Mouse (Mus musculus): ENCODE measurements around the gene Rnf152. TPM values are rescaled to one million over a fixed set of nuclear protein-coding genes. Genes with fewer than 3 reads are reported as not detected.

The Rnf152 gene
- polyA plus RNA-seq, 1 experiment from 2014 or later = 4.7 TPM

DNA sequence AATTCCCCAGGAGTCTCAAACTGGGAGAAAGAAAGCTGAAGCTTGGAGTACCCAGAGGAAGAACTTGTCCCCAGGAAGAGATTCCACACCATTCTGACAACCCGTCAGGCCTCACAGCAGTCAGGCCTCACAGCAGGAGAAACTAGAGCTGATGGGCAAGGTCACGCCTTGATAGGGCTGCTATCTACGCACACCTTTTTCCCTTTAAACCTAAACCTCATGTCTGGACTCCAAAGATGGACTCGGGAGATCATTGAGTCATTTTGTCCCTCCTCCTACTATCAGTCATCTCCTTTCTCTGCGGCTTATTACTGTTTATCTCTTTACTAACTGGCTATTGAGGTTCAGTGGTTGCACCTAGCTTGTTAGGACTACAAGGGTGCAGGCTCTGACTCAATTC, 96.3 kb downstream of the Rnf152 start:
- no peak overlapping the region for H3K4me2 ChIP-seq (replicated peaks)
- no peak overlapping the region for H3K4me3 ChIP-seq
- no peak overlapping the region for H3K27ac ChIP-seq (replicated peaks)
- H3K9me3 ChIP-seq = no peaks in the 10 kb centered on the region
- no peaks in the 10 kb centered on the region for H3K36me3 ChIP-seq
- no peaks in the 10 kb centered on the region for H3K4me1 ChIP-seq
- H3K9ac ChIP-seq (replicated peaks) = no peak overlapping the region
- H3K27me3 ChIP-seq = no peaks in the 10 kb centered on the region
- no peak for ATAC-seq (ENCODE audit: low FRiP score, low read depth)
- 81% methylated on average over 5 of the region's 5 CpGs for WGBS

DNA sequence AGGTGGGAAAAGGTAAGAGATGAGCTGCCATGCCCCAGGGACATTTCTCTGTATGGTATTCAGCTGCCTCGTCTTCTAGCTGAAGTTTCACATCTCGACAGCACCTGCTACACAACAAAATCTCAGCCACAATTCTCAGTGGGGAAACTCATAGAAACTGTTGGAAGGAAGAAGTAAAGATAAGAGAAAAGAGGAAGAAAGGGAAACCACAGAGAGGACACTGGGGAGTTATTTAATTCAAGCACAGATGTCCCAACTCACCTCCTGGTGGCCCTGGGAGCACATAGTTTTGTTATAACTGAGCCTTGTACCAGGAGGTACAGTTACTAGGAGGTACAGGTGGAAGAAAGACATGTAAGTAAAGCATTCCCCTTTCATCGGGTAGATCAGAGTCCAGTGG, 99.3 kb downstream of the Rnf152 start:
- no peak overlapping the region for H3K27ac ChIP-seq (replicated peaks)
- no peak overlapping the region for H3K4me3 ChIP-seq
- no peaks in the 10 kb centered on the region for H3K36me3 ChIP-seq
- WGBS = 90% methylated on average over 3 of the region's 3 CpGs
- no peaks in the 10 kb centered on the region for H3K27me3 ChIP-seq
- no peak for ATAC-seq (ENCODE audit: low FRiP score, low read depth)
- H3K4me2 ChIP-seq (replicated peaks) = no peak overlapping the region
- no peak overlapping the region for H3K9ac ChIP-seq (replicated peaks)
- H3K4me1 ChIP-seq = no peaks in the 10 kb centered on the region
- H3K9me3 ChIP-seq = no peaks in the 10 kb centered on the region

DNA sequence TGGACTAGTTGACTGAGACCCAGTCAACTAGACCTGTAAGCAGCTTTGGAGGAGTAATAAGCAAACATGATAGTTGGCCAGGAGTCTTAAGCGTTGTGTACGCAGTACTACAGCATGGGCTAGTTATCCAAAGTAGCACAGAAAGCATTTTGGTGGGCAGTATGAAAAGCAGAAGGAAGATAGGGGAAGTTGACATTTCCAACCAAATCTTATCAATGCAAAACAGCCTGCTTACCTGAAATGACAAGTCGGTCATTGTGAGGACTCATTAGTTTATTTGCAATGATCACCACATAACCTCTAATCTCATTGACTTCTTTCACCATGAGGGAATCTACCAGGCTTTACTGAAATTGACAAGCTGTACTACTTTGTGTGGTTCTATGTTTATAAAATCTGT, 107.3 kb downstream of the Rnf152 start:
- Histone ChIP-seq H3K36me3 (no peaks in the 10 kb centered on the region), H3K4me3 (no peak overlapping the region), H3K27ac (replicated peaks) (no peak overlapping the region), H3K4me1 (peaks cover 11% of the 10 kb centered on the region), H3K9ac (replicated peaks) (no peak overlapping the region), H3K9me3 (0 out of 2 replicates have a peak, but pooled peaks cover 2% of the 10 kb centered on the region), H3K27me3 (no peaks in the 10 kb centered on the region), H3K4me2 (replicated peaks) (no peak overlapping the region)
- ATAC-seq (ENCODE audit: low FRiP score, low read depth) = no peak
- 94% methylated on average over 3 of the region's 3 CpGs for WGBS

DNA sequence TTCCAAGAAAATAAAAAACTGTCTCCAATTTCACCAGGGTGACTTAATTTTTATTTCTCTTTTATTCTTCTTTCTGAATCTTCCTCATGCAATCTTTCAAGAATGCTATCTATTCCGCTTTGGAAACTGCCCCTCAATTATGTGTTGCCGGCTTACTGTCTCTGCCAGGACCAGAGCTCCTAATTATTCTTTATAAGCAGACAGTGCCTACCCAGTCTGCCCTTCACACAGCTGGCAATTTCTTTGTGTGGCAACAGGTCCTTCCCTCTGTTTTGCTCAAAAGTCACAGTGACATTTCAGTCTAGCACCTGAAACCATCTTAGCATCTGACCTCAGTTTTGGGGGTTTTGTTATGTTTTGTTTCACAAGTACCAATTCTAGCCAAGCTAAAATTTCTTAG, 109.9 kb downstream of the Rnf152 start:
- Histone ChIP-seq H3K27me3 (no peaks in the 10 kb centered on the region), H3K9ac (replicated peaks) (no peak overlapping the region), H3K27ac (replicated peaks) (0 out of 2 replicates have a peak overlapping the region, but pooled peaks have one; percentile 52), H3K36me3 (no peaks in the 10 kb centered on the region), H3K9me3 (0 out of 2 replicates have a peak, but pooled peaks cover 2% of the 10 kb centered on the region), H3K4me2 (replicated peaks) (no peak overlapping the region), H3K4me1 (peaks cover 11% of the 10 kb centered on the region), H3K4me3 (no peak overlapping the region)
- peak; percentile 67 for ATAC-seq (ENCODE audit: low FRiP score, low read depth)
- whole genome bisulfite sequencing = 9% methylated on average over 2 of the region's 2 CpGs

DNA sequence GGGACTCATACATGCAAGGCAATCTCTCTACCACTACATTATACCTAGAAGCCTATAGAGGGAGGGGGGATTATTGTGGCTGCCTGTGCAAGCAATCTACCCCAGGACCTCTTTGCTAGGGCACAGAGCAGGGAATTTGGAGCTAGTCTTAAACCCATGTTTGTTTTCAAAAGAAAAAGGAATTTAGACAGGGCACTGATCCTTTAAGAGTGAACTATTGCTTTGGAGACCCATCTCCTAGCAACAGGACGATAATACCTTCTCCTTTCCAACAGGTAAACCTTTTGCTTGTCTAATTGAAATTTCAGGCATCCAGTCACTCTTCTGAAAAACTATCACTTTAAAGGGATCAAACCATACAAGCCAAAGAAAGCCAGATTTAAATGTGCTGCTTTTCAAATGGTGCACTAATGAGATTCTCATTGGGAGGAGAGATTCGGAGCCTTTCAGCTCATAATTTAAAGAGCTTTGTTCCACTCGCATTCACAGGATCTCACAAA, 110.4 kb downstream of the Rnf152 start:
- 3% methylated on average over 3 of the region's 3 CpGs for WGBS
- Histone ChIP-seq H3K36me3 (no peaks in the 10 kb centered on the region), H3K27me3 (no peaks in the 10 kb centered on the region), H3K27ac (replicated peaks) (peak overlapping the region; percentile 52), H3K4me2 (replicated peaks) (no peak overlapping the region), H3K9ac (replicated peaks) (no peak overlapping the region), H3K4me1 (peaks cover 11% of the 10 kb centered on the region), H3K9me3 (0 out of 2 replicates have a peak, but pooled peaks cover under 1% of the 10 kb centered on the region), H3K4me3 (no peak overlapping the region)
- peak; percentile 72 for ATAC-seq (ENCODE audit: low FRiP score, low read depth)

DNA sequence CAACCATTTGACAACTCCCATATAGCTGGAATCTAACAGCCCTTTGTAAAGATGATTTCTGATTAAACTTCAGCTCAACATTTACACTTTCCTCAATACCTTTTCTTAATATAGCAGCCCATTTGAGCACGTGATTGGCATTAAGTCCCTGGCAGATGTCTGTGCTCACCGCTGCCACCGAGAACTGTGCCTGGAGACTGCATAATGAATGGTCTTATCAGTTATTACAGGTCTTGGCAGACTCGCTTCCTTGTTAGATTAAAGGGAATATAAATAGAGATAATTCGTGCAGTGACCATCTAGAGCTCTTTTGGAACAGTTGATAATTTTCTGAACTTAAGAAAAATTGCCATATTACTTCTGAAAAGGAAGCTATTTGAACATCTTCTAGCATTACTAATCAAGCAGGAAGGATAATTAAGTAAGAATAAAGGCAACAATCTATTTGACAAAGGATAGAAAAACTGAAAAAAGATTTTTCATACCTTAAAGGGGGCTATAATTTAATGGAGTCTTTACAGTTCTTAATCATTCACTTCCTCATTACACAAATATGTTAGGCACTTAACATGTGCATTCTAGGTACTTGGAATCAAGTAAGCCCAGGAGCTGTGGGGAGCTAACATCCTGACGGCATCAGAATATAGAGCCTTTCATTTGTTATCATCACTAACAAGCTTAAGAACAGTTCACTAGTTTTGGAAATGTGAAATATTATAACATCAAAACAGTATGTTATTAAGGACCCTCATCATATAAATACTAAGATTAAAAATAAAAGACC, 113.0 kb downstream of the Rnf152 start:
- Histone ChIP-seq H3K4me1 (peaks cover 11% of the 10 kb centered on the region), H3K4me3 (no peak overlapping the region), H3K9ac (replicated peaks) (no peak overlapping the region), H3K36me3 (no peaks in the 10 kb centered on the region), H3K27me3 (no peaks in the 10 kb centered on the region), H3K27ac (replicated peaks) (no peak overlapping the region), H3K4me2 (replicated peaks) (no peak overlapping the region), H3K9me3 (no peaks in the 10 kb centered on the region)
- ATAC-seq (ENCODE audit: low FRiP score, low read depth) = no peak
- 58% methylated on average over 6 of the region's 6 CpGs for WGBS

DNA sequence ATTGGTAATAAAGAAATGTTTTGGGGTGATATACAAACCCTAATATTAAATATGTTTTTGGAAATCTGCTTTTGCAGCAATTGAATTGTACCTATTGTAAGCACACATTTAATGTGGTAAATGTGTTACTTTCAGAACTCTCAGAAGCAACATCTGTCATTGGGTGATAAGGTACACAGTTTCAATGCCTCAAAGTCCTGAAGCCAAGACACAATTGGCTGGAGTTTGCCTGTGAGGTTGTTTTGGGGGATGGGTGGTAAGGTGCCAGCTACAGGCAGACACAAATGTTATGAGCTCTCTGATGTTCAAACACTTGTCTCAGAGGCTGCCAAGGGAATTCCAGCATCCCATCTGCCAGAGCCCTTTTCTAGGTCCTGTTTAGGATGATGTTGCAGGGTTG, 116.3 kb downstream of the Rnf152 start:
- ATAC-seq (ENCODE audit: low FRiP score, low read depth) = no peak
- H3K27me3 ChIP-seq = no peaks in the 10 kb centered on the region
- no peak overlapping the region for H3K4me2 ChIP-seq (replicated peaks)

More for the DNA sequence above, 116.3 kb downstream of the Rnf152 start:
- Histone ChIP-seq H3K36me3 (no peaks in the 10 kb centered on the region), H3K9ac (replicated peaks) (no peak overlapping the region), H3K4me3 (no peak overlapping the region), H3K27ac (replicated peaks) (no peak overlapping the region), H3K4me1 (no peaks in the 10 kb centered on the region), H3K9me3 (no peaks in the 10 kb centered on the region)
